Mouse (Mus musculus) retina, embryonic 14.5 days (tissue): ENCODE results near the gene Gimap9.

Source experiments
- DNase-seq: peaks from one replicate; pipeline ENCODE4 v3.0.0-alpha.2; 2015; ENCODE audit warnings: low spot score

The Gimap9 gene

GRCm38 (mm10) chr6:48689320-48689719, 13.4 kb downstream of the Gimap9 start:
- no peak for DNase-seq

- DNase-seq = no peak
These were observed 17.0 kb downstream of the Gimap9 start for GRCm38 (mm10) chr6:48692962-48693361.

GRCm38 (mm10) chr6:48696830-48697554, 21.1 kb downstream of the Gimap9 start:
- no peak for DNase-seq

DNA sequence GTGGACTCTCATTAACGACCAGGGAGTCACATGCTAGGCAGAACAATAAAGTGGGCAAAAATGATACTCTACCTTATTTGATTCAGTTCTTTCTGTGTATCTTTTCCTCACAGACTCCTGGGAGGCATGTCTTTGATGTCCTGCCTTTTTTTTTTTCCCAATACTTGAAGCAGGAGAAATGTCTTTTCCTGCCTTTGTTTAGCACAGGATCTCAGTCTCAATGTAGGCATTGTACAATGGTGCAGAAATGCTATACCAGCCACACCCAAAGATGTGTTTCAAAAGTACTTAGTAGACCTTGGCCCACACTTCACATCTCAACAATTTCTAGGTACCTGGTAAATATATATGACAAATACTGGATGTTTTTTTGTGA, 21.6 kb downstream of the Gimap9 start:
- DNase-seq = no peak

GRCm38 (mm10) chr6:48698066-48698856, 22.3 kb downstream of the Gimap9 start:
- no peak for DNase-seq

DNA sequence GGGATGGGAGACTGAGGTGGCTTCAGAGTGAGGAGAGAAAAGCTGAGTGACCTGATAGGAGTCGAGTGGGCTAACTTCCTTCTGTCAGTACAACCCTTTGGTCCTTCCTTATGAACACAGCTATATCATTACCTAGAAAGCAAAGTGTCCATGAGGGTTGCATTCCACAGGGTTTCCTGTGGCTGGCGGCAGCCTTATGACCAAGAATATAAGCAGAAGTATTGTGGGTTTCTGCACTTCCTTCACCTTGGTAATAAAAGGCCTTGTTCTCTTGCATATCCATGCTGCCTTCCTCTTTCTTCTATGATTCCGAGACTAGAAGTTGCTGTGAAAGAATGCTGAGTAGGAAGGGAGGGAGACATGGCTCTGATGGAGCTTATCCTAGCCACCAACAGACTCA, 23.0 kb downstream of the Gimap9 start:
- DNase-seq = no peak

DNA sequence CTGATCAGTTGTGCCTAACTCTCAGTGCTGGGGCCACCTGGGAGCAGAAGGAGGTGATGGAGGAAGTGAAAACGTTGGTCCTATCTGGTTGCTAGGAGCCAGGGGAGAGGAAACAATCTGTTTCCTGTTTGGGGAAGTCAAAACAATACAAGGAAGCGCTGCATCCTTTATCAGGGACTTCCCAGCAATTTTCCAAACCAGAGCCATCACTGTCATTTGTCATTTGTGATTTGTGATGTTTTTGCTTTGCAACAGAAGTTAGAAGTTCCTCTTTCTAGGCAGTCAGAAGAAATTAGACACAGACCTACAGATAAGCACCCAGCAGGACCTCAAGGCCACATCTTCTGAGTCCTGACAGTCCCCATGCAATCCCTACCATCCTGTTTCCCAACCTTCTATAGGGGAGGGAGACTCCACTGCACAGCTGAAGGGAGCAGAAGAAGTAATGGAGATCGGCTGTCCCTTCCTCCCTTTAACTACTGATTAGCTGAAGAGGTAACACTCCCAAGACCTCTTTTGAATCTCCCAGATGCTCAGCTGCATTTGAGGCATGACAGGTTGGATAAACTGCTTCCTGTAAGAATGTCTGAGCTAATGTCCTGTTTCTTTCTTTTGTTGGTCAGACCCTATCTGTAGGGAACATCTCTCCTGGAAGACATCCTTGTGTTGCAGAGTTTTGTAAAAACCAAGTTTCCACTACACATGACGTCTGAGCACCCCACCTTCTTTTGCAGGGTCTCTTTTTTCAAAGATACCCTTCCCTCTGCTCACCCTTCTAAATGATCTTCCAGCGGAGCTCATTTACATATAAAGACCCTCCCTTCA, 24.5 kb downstream of the Gimap9 start:
- DNase-seq = no peak

GRCm38 (mm10) chr6:48702146-48702545, 26.2 kb downstream of the Gimap9 start:
- DNase-seq = no peak

- no peak for DNase-seq
These were observed 26.7 kb downstream of the Gimap9 start for GRCm38 (mm10) chr6:48702601-48703000.

DNA sequence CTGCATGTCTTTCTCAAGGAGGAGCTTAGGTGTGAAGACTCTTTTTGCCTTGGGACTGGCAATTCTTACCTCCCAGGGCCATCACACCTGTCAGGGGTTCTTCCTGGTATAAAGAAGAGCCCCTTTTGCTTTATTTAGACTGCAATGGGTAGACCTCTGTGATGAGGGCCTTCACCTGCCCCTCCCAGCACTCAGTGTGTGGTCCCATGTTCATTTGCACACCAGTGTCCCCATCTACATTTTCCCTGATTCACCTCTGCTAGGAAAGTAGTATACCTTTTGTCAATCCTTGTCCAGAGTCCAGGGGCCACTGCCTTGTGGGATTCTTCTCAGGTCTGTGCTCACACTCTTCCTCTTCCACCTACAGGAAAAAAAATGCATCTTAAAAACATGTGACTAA, 28.2 kb downstream of the Gimap9 start:
- no peak for DNase-seq

DNA sequence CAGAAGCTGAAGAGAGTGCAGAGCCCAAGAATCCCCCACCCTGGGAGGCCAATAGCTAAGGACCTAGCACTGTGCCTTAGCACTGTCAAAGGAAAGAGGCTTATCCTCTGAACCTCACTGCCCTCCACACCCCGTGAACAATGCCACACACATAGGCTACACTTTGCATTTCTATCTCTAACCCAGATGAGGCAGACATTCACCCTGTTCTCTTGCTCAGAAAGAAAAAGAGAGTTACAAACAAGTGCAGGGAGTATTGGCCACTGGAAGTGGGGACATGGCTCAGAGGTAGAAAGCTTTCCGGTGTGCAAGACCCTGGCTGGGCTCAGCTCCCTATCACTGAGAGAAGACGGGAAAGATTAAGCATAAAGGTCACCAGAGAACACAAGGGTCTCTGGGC, 30.2 kb downstream of the Gimap9 start:
- DNase-seq = no peak

- no peak for DNase-seq
These were observed 42.5 kb downstream of the Gimap9 start, which contains the start of the genes Gm28053 and Gimap7 for GRCm38 (mm10) chr6:48718455-48718854. TSS of gene Gm28053 (plus strand) at chr6:48718607. TSS of gene Gimap7 (plus strand) at chr6:48718621.

DNA sequence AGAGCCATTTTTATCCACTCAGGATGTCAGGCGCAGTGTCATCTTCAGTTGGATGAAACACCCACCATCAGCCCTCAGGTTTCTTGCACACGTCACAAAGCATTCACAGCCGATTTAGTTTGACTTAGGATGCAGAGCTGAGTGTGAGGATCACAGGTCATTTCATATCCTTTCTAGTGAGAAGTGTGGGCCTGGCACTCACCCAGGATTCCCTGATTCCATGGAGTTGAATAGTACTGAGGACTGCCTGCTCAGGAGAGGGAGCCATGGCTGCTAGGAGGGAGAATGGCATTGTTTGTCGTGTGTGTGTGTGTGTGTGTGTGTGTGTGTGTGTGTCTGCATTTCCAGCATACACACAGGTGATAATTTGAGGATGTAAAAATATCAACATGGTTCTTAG, 44.4 kb downstream of the Gimap9 start:
- no peak for DNase-seq

DNA sequence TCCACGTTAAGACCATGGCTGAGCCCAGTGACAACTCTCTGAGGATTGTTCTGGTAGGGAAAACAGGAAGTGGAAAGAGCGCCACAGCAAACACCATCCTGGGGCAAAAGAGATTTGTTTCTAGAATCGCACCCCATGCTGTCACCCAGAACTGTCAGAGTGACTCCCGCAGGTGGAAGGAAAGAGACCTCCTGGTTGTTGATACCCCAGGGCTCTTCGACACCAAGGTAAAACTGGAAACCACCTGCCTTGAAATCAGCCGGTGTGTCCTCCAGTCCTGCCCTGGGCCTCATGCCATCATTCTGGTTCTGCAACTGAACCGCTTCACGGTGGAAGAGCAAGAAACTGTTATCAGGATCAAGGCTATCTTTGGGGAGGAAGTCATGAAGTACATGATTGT, 47.5 kb downstream of the Gimap9 start:
- no peak for DNase-seq

GRCm38 (mm10) chr6:48725476-48725875, 49.5 kb downstream of the Gimap9 start:
- DNase-seq = no peak

GRCm38 (mm10) chr6:48727761-48728160, 51.8 kb downstream of the Gimap9 start:
- DNase-seq = no peak
